Mouse (Mus musculus) hindbrain, embryonic 16.5 days (tissue): ENCODE results near the gene Zmynd8. TPM values are rescaled to one million over a fixed set of nuclear protein-coding genes. Genes with fewer than 3 reads are reported as not detected.

Experiments used
- ATAC-seq: fragments of 200-750 bp; cut with Nextera tagmentation; 2 replicates; pipeline ENCODE4 v1.8.0; 2017; ENCODE audit warnings: moderate TSS enrichment, moderate library complexity
- H3K27ac ChIP-seq: fragments of 300-500 bp; sonication (generic); 2 replicates; pipeline ENCODE4 v1.5.1; 2014; ENCODE audit warnings: low read depth, mild to moderate bottlenecking, control low read depth, low read length, moderate library complexity
- H3K27me3 ChIP-seq: fragments of 300-500 bp; sonication (generic); replicated peaks from 2 replicates; pipeline ENCODE4 v1.6.1; 2014; ENCODE audit warnings: low read length; ENCODE audit not compliant: control insufficient read depth, insufficient read depth
- H3K36me3 ChIP-seq: fragments of 300-500 bp; sonication (generic); 2 replicates; pipeline ENCODE4 v1.6.1; 2014; ENCODE audit warnings: mild to moderate bottlenecking, low read length, moderate library complexity, mixed read lengths; ENCODE audit not compliant: control insufficient read depth, insufficient read depth
- H3K4me1 ChIP-seq: fragments of 300-500 bp; sonication (generic); 2 replicates; pipeline ENCODE4 v1.6.1; 2014; ENCODE audit warnings: low read depth, low read length; ENCODE audit not compliant: control insufficient read depth, insufficient read depth
- H3K4me2 ChIP-seq: fragments of 300-500 bp; sonication (generic); 2 replicates; pipeline ENCODE4 v1.6.1; 2014; ENCODE audit warnings: mild to moderate bottlenecking, low read length, control low read depth, moderate library complexity
- H3K4me3 ChIP-seq: fragments of 300-500 bp; sonication (generic); 2 replicates; pipeline ENCODE4 v1.5.1; 2014; ENCODE audit warnings: mild to moderate bottlenecking, low read length, control low read depth, moderate library complexity
- H3K9ac ChIP-seq: fragments of 300-500 bp; sonication (generic); 2 replicates; pipeline ENCODE4 v1.6.1; 2014; ENCODE audit warnings: low read depth, mild to moderate bottlenecking, control low read depth, low read length, moderate library complexity
- H3K9me3 ChIP-seq: fragments of 300-500 bp; sonication (generic); 2 replicates; pipeline ENCODE4 v1.6.1; 2014; ENCODE audit warnings: mild to moderate bottlenecking, low read length, moderate library complexity; ENCODE audit not compliant: control insufficient read depth
- WGBS: fragments of 180-500 bp; shearing (Covaris S2); extraction: QIAGEN DNeasy Blood & Tissue Kit; methylation state at CpG from one replicate; pipeline ENCODE4 v1.1.7; 2014; 5-methylcytosine and 5-hydroxymethylcytosine counted together
- polyA plus RNA-seq: library from polyadenylated mRNA; unstranded; fragments of >200 nt; fragmentation: Nextera tagmentation; extraction: Ambion mirVana; gene quantifications from 2 replicates; pipeline ENCODE4 v1.2.1, GENCODE M21; 2015

Gene Zmynd8
- polyA plus RNA-seq, 1 experiment from 2014 or later = 66.4 TPM

GRCm38 (mm10) chr2:165825261-165825900, 73.4 kb downstream of the Zmynd8 start:
- H3K4me3 ChIP-seq = no peak overlapping the region
- peaks cover 24% of the 10 kb centered on the region for H3K36me3 ChIP-seq
- no peak for ATAC-seq
- no peak overlapping the region for H3K9ac ChIP-seq
- no peak overlapping the region for H3K4me2 ChIP-seq
- H3K9me3 ChIP-seq = no peaks in the 10 kb centered on the region
- no peaks in the 10 kb centered on the region for H3K27me3 ChIP-seq
- H3K4me1 ChIP-seq = peaks cover 5% of the 10 kb centered on the region
- H3K27ac ChIP-seq = no peak overlapping the region
- WGBS = 84% methylated on average over 17 of the region's 17 CpGs

- Histone ChIP-seq H3K9ac (no peak overlapping the region), H3K4me1 (peaks cover 5% of the 10 kb centered on the region), H3K27ac (no peak overlapping the region), H3K4me3 (no peak overlapping the region), H3K36me3 (peaks cover 24% of the 10 kb centered on the region), H3K27me3 (no peaks in the 10 kb centered on the region), H3K4me2 (no peak overlapping the region), H3K9me3 (no peaks in the 10 kb centered on the region)
- 75% methylated on average over 10 of the region's 10 CpGs for WGBS
- no peak for ATAC-seq
Observed at GRCm38 (mm10) chr2:165824826-165825225, 74.0 kb downstream of the Zmynd8 start.

- 92% methylated on average over 15 of the region's 15 CpGs for WGBS
- Histone ChIP-seq H3K27ac (0 out of 2 replicates have a peak overlapping the region, but pooled peaks have one; percentile 44), H3K4me2 (no peak overlapping the region), H3K4me1 (peaks cover 7% of the 10 kb centered on the region), H3K27me3 (no peaks in the 10 kb centered on the region), H3K9me3 (no peaks in the 10 kb centered on the region), H3K4me3 (no peak overlapping the region), H3K36me3 (peaks cover 17% of the 10 kb centered on the region), H3K9ac (no peak overlapping the region)
- no peak for ATAC-seq
Observed at GRCm38 (mm10) chr2:165822478-165822877, 76.3 kb downstream of the Zmynd8 start.

GRCm38 (mm10) chr2:165821671-165822070, 77.1 kb downstream of the Zmynd8 start:
- Histone ChIP-seq H3K9ac (no peak overlapping the region), H3K4me3 (no peak overlapping the region), H3K27me3 (no peaks in the 10 kb centered on the region), H3K27ac (no peak overlapping the region), H3K4me1 (peaks cover 8% of the 10 kb centered on the region), H3K4me2 (no peak overlapping the region), H3K36me3 (peaks cover 15% of the 10 kb centered on the region), H3K9me3 (no peaks in the 10 kb centered on the region)
- WGBS = 84% methylated on average over 12 of the region's 12 CpGs
- ATAC-seq = no peak

DNA sequence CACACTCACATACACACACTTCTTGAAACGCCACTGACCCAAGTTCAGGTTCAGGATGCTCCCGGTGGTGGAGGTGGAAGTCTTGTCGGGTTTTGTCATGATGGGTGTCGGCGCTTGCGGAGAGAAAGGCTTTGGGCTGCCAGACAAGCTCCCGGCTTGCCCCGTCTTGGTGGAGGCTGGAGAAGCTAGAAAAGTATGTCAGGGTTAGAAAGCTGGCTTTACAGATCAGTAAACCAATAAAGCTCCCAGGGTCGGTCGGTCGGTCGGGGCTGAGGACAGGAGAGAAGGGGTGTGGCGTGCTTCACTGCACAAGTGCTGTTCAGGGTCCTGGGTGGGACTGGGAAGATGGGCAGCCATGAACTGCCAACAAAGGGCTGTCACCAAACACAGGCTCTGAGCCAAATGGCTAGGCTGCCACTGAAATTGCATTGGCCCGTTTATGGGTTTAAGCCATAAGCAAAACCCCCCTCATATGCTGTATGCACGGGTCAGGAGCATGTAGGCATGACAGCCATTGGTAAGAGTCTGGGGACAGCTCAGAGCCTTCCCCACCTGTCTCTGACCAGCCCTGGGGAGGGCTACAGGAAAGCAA, 78.2 kb downstream of the Zmynd8 start:
- no peaks in the 10 kb centered on the region for H3K9me3 ChIP-seq
- H3K36me3 ChIP-seq = peaks cover 14% of the 10 kb centered on the region
- H3K27ac ChIP-seq = peak overlapping the region; percentile 51; the same call in 1 of the 2 replicates
- H3K9ac ChIP-seq = no peak overlapping the region
- 70% methylated on average over 15 of the region's 15 CpGs for WGBS
- H3K4me1 ChIP-seq = peaks cover 3% of the 10 kb centered on the region
- no peak overlapping the region for H3K4me2 ChIP-seq
- H3K27me3 ChIP-seq = no peaks in the 10 kb centered on the region
- no peak overlapping the region for H3K4me3 ChIP-seq
- no peak for ATAC-seq

GRCm38 (mm10) chr2:165820073-165820472, 78.7 kb downstream of the Zmynd8 start:
- no peaks in the 10 kb centered on the region for H3K9me3 ChIP-seq
- no peak overlapping the region for H3K4me3 ChIP-seq
- peaks cover 10% of the 10 kb centered on the region for H3K36me3 ChIP-seq
- no peak overlapping the region for H3K9ac ChIP-seq
- peaks cover 3% of the 10 kb centered on the region; the same call in 1 of the 2 replicates for H3K4me1 ChIP-seq
- no peaks in the 10 kb centered on the region for H3K27me3 ChIP-seq
- 0 out of 2 replicates have a peak, but pooled peaks have one; percentile 22 for ATAC-seq
- H3K27ac ChIP-seq = peak overlapping the region; percentile 51
- no peak overlapping the region for H3K4me2 ChIP-seq
- 84% methylated on average over 3 of the region's 3 CpGs for WGBS

GRCm38 (mm10) chr2:165818985-165819948, 79.5 kb downstream of the Zmynd8 start:
- Histone ChIP-seq H3K27ac (peak overlapping the region; percentile 44), H3K27me3 (no peaks in the 10 kb centered on the region), H3K4me2 (no peak overlapping the region), H3K9ac (no peak overlapping the region), H3K9me3 (no peaks in the 10 kb centered on the region), H3K4me3 (no peak overlapping the region), H3K4me1 (peaks cover 3% of the 10 kb centered on the region; the same call in 1 of the 2 replicates), H3K36me3 (peaks cover 15% of the 10 kb centered on the region)
- 77% methylated on average over 10 of the region's 10 CpGs for WGBS
- peak; percentile 63 for ATAC-seq

DNA sequence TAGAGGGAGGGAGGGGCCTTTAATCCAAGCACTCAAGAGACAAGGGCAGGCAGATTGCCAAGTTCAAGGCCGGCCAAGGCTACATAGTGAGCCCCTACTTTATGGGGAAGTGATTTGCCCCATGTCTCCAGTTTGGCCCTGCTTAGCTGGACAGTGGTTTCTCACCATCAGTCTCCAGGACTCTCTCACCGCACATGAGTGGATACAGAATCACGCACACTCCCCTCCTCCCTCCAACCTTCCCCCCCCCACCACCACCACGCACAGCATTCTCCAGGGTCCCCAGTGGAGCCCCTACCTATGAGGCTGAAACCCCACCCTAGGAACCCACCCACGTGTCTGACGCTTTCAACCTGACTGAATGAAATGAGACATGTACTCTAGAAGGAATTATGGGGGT, 80.2 kb downstream of the Zmynd8 start:
- H3K4me1 ChIP-seq = peaks cover 3% of the 10 kb centered on the region; the same call in 1 of the 2 replicates
- no peak overlapping the region for H3K4me3 ChIP-seq
- no peak overlapping the region for H3K27ac ChIP-seq
- no peaks in the 10 kb centered on the region for H3K27me3 ChIP-seq
- no peak overlapping the region for H3K9ac ChIP-seq
- H3K36me3 ChIP-seq = peaks cover 15% of the 10 kb centered on the region
- no peak for ATAC-seq
- 86% methylated on average over 6 of the region's 6 CpGs for WGBS
- no peak overlapping the region for H3K4me2 ChIP-seq
- H3K9me3 ChIP-seq = no peaks in the 10 kb centered on the region
